Mouse (Mus musculus): Measurements from ENCODE around the gene Rnasel. TPM values are rescaled to one million over a fixed set of nuclear protein-coding genes. Genes with fewer than 3 reads are reported as not detected.

The Rnasel gene
- 1 to 10 TPM; 2.8 to 5.0 TPM for total RNA-seq (2021)
- long read RNA-seq, experiment 1, partial matches to known transcripts = 0 of 1 reads
- long read RNA-seq, experiment 1, other reads (novel, unspliced or antisense) = 1 of 1 reads
- long read RNA-seq, experiment 2 = 0 reads

GRCm38 (mm10) chr1:153749211-153749801, at the start of gene Rnasel:
TSS of gene Rnasel (plus strand) at chr1:153749426.
- peak; percentile 80 to 86 for DNase-seq

GRCm38 (mm10) chr1:153700448-153701063, 48.7 kb upstream of the Rnasel start:
- no peak for DNase-seq

GRCm38 (mm10) chr1:153701461-153701860, 47.8 kb upstream of the Rnasel start:
- no peak for DNase-seq

GRCm38 (mm10) chr1:153702166-153702852, 46.9 kb upstream of the Rnasel start:
- no peak for DNase-seq

- peak in 1 of 2 experiments; percentile 4 for DNase-seq
These were observed 46.3 kb upstream of the Rnasel start for GRCm38 (mm10) chr1:153702853-153703410.

- no peak for DNase-seq
These were observed 45.7 kb upstream of the Rnasel start for GRCm38 (mm10) chr1:153703445-153703991.

GRCm38 (mm10) chr1:153704174-153704573, 45.1 kb upstream of the Rnasel start:
- no peak for DNase-seq

- DNase-seq = no peak
These were observed 44.2 kb upstream of the Rnasel start for GRCm38 (mm10) chr1:153704996-153705395.

- DNase-seq = no peak
These were observed 40.6 kb upstream of the Rnasel start for GRCm38 (mm10) chr1:153708626-153709025.

- no peak for DNase-seq
These were observed 39.8 kb upstream of the Rnasel start for GRCm38 (mm10) chr1:153709451-153709850.

- DNase-seq = no peak
These were observed 37.5 kb upstream of the Rnasel start for GRCm38 (mm10) chr1:153711544-153712262.

- DNase-seq = no peak
These were observed 36.6 kb upstream of the Rnasel start for GRCm38 (mm10) chr1:153712633-153713032.

GRCm38 (mm10) chr1:153717990-153718389, 31.2 kb upstream of the Rnasel start:
- no peak for DNase-seq

GRCm38 (mm10) chr1:153720935-153721334, 28.3 kb upstream of the Rnasel start:
- no peak for DNase-seq

- no peak for DNase-seq
These were observed 27.5 kb upstream of the Rnasel start for GRCm38 (mm10) chr1:153721565-153722310.

GRCm38 (mm10) chr1:153723426-153723825, 25.8 kb upstream of the Rnasel start:
- DNase-seq = no peak

- no peak for DNase-seq
These were observed 22.6 kb upstream of the Rnasel start for GRCm38 (mm10) chr1:153726636-153727035.

- no peak for DNase-seq
These were observed 19.4 kb upstream of the Rnasel start for GRCm38 (mm10) chr1:153729806-153730205.

- peak; percentile 79 to 88 for DNase-seq
These were observed 18.6 kb upstream of the Rnasel start for GRCm38 (mm10) chr1:153730671-153731070.

- no peak for DNase-seq
These were observed 16.0 kb upstream of the Rnasel start for GRCm38 (mm10) chr1:153733181-153733580.

GRCm38 (mm10) chr1:153734866-153735265, 14.4 kb upstream of the Rnasel start:
- DNase-seq = no peak
